Mouse (Mus musculus): ENCODE data around the gene Podxl2.

Podxl2 gene

DNA sequence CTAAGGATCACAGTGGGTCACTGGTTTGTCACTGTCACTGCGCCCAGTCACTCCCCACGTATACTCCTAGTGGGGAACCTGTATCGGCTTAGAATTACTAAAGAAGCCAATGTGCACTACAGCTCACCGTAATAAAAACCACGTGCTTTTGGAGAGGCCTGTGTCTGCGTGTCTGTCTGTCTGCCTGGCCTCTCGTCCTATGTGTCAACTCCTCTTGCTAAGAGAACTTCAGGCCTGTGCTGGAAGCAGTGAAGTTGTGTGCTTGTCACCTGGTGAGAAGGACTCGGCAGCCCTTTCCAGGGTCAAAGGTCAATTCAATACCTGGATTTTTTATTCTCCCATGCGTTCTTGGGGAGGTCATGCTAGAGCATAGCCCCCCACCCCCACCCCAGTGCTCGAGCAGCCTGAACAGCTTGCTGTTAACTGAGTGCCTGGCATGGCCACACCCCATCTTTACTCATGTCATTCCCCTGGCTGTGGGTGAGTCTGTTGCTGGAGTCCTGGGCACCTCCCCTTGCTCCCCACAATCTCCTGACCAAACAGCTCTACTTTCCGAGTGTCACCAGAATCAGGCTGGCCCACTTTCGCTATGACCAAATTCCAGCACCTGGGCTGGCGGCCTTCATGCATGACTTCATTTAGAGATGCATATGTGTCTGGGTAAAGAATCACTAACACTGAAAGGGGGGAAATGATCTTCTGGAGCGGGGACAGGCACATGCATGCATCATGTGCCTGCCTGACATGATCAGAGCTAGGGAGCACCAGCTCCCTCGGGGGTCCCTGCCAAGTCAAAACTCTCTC lies 46.4 kb downstream of the Podxl2 start:
- DNase-seq (ENCODE audit: low spot score in 2 of 2) = no peak

DNA sequence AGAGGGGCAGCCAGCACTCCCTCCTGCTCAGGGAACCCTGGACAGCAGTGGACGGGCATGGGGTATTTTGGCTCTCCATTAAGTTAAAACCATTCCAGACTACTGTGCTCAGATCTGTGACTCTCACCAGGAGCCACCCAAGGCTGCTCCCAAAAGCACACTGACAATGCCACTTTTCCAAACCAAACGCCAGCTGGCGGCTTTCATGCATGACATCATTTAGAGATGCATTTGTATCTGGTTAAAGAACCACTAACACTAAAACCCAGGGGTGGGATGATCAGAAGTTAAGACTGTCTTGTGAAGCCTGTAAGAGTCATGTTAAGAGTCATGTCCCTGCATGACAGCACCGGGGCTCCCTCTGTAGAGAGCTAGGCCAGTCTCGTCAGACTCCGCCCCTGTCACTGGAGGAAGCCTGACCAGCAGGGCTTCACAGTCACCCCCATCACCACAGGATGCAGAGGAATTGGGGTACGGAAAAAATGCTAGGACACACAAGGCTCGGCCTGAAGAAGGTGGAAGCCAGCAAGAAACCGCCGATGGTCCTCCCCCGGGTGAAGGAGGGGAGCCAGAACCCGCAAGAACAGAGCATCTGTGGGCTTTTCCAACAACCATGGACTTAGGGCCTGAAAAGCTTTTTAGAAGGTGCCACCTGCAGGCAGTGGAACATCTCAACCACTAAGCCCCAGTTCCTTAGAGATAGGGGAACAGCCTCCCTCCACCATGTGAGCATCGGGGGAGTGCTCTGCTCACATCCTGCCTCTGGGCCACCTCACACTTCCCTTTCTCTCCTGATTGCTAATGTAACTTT lies 47.2 kb downstream of the Podxl2 start:
- DNase-seq (ENCODE audit: low spot score in 2 of 2) = peak in 1 of 2 experiments; percentile 57

DNA sequence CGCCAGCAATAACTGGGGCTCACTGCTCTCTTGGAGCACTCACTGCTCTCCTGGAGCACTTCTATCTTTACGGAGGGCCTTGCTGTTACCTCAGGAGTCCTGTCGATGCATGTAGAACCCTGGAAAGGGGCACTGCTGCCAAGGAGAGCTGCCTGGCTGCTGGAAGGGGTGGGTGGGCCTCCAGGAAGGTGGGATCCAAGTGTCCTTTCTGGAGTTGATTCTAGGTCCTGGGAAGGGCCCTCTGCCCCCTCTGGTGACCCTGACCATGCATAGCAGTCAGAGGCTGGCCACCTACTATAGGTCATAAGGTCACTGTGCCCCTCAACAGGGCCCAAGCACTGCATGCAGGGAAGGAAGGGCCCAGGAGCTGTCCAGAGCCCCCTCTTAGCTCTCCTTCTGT lies 47.9 kb downstream of the Podxl2 start:
- DNase-seq (ENCODE audit: low spot score in 2 of 2) = no peak

DNA sequence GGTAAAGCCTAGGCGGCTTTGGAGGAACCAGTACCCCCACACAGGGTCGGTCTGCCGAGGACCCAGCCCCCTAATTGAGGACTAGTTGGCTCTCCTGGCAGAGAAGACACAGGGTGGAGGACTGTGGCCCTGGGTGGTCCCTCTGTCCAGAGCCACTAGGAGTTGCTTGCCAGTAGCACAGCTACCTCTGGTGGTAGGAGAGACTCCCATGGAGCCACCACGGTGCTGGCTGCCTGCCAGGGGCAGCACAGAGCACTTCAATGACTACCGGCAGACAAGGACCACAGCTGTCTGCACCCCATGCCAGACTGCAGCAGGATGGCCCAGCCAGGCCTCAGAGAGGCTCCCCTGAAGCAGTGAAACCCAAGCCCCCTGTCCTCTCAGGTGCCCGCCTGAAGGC lies 48.3 kb downstream of the Podxl2 start:
- DNase-seq (ENCODE audit: low spot score in 2 of 2) = peak in 1 of 2 experiments; percentile 60

DNA sequence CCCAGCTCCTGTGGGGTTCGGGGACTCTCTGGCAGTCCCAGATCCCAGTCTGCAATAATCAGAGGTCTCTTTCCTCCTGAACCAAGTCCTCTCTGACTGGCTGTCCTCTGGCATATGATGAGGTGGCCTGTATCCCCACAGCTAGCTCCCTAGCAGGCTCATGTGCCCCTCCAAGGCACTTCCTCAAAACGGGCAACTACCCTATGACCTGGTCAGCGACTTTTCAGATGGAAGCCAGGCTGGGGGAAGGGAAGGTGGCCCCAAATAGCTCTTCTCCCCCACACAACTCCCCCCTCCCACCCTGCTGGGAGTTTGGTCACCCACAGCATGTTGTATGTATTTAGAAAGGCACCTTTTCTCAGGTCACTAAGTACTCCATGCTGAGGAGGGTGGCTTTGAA lies 48.8 kb downstream of the Podxl2 start:
- no peak for DNase-seq (ENCODE audit: low spot score in 2 of 2)

DNA sequence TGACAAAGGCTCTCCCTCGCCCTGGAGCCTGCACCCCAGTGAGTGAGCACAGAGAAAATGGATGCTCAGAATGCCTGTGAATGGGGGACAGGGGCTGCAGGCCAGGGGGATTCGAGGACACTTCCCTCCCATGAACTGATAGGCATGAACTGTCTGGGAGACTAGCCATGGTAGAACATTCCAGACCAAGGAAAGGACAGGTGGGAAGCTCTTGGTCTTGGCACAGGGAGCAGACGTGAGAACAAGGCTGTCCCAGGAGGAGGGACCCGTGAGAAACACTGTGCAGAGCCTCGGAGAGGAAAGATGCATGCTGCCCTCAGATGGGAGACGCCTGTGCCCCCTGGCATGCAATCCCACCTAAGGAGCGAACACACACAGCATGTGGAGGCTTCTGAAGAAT lies 50.7 kb downstream of the Podxl2 start:
- DNase-seq (ENCODE audit: low spot score in 2 of 2) = no peak

DNA sequence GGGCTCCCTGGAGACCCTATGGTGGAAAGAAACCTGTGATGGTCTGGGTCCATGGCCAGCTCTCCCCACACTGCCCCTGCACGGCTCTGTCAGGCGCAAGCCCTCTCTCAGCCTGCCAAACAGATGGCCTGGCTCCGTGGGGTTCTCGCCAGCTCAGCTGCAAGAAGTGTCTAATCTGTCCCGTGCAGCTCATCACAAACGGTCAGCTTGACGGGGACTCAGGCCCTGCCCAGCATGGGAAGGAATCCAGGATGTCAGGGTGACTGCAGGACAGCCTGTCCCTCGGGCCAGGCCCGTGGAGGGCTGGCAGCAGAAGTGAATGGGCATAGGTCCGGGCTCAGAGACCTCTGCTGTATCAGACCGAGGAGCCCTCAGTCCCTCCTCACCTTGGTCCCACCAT lies 52.9 kb downstream of the Podxl2 start:
- no peak for DNase-seq (ENCODE audit: low spot score in 2 of 2)

DNA sequence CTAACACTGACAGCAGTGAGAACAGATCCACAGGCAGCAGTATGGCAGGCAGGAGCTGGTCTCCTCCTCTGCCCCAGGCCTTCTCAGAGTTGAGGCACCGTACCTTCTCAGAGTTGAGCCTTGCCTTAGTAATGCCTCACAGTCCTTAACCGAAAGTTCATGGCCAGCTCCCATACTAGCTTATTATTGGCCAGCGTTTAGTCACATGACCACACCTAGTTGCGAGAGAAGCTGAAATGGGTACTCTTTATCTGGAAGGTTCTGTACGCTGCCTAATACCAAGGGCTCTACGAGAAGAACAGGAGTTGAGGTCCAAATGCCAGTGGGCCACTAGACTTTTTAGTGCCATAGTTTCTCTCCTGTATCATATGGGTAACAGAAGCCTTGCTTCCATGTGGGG lies 53.5 kb downstream of the Podxl2 start:
- DNase-seq (ENCODE audit: low spot score in 2 of 2) = no peak

DNA sequence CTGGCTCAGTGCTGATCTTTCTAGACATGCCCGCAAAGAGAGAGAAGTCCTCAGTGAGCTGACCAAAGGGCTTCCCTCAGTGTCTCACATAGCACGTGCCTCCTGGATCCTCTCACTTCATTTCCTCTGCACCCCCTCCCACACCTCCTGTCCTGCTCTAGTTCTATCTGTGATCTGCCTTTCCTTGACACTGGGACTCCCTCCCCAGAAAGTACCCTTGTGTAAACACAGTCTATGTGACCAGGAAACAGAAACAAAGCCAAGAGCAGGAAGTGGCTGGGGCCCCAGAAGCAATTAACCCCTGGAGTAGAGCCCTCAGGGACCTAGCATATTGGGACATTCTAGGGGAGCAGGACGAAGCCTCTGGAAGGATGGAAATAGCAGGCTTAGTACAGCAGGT lies 54.0 kb downstream of the Podxl2 start:
- DNase-seq (ENCODE audit: low spot score in 2 of 2) = no peak

DNA sequence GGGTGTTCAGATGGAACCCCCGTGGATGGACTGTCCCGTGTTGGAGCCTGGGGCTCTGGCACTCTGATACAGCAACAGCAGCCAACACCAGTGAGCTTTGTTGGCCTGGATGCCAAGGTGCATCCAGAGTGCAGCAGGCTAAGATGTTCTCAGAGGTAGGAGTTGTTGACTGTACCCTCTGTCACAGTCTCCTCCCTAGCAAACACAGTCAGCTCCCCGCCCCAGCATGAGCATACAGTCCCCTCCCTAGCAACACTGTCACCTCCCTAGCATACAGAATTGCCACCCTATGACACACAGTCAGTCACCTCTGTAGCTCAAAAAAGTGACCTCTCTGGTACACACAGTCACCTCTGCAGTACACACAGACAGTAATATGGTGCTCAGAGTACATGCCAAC lies 57.9 kb downstream of the Podxl2 start:
- no peak for DNase-seq (ENCODE audit: low spot score in 2 of 2)

DNA sequence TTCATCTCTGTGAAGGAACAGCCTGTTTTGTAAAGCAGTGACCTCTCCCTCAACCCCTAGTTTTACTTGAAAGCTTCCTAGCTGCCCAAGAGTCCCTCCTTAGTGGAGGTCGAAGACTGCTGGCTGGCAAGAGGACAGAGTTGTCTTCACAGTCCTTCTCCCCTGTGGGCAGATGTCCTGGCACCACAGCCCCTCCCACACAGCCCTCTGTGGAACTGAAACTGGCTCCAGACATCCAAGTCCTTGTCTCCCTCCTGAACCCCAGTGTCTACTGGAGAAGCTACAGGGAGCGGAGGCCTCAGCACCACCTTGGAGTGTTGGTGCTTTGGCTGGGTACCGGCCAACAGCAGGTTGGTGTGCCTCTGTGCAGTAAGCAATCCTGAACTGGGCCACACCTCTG lies 59.4 kb downstream of the Podxl2 start:
- DNase-seq (ENCODE audit: low spot score in 2 of 2) = no peak

DNA sequence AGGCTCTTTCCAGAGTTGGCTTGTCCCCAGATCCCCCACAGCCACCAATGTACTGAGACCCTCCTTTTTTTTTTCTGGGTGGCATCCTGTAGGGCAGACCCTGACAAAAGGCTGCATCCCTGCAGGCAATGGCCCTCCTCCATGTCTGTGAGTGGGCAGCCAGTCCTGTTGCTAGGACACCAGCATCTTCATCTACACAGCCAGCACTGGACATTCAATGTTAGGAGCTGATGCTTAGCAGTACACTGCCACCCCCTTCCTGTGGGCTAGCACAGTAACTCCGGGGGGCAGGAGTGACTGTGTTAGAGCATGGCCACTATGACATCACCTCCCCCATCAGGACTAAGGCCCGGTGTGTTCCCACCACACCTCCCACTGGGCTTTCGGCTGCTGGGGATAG lies 59.8 kb downstream of the Podxl2 start:
- DNase-seq (ENCODE audit: low spot score in 2 of 2) = no peak

DNA sequence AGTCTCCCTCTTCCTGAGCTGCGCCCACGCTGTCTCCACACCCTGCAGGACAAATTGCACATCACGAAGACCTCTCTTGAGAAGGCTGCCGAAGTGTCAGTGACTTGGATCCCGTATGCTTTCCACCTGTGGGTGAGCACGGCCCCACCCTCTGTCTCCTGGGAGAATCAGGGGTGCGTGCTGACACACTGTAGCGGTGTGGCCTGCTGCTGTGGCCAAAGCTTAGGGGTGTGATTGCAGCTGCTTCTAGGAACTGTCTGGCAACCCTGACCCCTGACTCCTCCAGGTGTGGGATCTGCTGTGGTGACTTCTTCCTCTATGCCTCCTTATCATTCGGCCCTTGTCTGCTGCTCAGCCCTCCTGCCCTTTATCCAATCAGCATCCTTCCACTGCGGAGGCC lies 61.0 kb downstream of the Podxl2 start:
- no peak for DNase-seq (ENCODE audit: low spot score in 2 of 2)

DNA sequence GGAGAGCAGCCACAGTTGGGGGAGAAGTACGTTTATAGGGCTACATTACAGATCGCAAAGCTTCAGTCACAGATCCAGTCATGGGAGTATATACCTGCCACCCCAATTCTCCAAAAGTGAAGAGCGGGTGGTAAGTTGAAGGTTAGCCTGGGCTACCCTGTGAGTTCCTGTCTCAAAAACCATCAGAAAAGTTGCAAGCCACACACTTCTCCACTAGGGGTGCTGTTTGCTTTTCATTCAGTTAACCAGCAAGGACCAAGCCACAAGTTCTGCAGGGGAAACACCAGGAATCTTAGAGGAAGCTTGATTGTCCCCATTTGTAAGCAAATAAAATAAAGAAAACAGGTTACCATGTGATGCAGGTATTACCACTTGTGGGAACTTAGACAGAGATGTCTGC lies 62.0 kb downstream of the Podxl2 start:
- DNase-seq (ENCODE audit: low spot score in 2 of 2) = peak in 1 of 2 experiments; percentile 69

DNA sequence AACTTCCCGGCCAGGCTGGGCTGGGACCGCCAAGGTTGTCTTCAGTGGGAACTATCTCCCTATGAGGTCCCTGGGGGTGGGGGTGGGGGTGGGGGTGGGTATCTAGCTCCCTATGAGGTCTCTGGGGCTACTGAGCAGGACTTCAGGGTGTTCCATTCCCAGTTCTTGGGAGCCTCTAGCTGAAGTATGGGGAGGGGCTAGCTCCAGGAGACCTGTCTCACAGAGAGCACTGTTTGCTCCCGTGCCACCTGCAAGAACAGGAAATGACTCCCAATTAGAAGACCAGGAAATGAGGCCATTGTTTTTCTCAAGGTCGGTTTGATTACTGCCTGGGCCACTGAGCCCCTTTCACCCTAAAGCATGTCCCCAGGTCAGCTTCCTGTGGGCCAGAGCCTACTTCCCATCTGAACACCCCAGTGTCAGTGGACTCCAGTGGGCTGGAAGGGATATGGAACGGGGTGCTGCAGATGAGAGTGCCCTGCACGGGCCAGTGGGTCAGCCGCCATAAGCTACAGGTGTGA lies 62.9 kb downstream of the Podxl2 start:
- no peak for DNase-seq (ENCODE audit: low spot score in 2 of 2)

DNA sequence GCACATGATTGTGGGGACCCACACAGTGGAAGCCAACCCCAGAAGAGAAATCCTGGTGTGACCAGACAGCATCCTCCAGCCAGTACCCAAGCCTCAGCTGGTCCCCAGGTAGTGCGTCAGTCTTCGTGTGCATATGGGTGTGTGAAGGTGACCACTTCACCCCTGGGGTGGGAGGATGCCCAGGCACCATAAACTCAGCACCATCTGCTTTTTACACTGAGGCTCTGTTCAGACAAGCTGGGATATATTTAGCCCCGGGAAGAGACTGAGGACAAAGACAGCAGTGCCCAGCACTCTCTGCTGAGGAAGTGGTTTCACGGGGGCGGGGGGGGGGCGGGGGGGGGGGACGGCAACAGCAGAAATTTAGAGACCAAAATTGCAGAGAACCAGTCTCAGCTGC lies 63.4 kb downstream of the Podxl2 start:
- DNase-seq (ENCODE audit: low spot score in 2 of 2) = no peak

DNA sequence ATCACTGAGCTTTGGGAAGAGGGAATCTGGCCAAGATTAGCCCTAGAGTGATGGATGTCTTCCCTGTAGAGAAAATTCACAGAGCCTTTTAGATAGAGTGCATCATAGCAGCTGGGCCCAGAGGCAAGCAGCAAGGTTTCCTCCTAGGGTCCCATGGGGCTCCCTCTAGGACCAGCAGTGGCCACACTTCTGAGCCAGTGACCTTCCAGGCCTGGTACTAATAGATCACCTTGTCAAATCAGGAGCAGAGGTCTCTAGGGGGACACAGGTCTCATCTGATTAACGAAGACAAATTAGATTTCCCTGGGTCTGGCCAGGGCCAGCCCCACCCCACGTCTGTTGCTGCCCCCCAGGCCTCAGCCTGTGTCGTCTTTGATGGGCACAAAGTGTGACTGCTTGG lies 64.6 kb downstream of the Podxl2 start:
- no peak for DNase-seq (ENCODE audit: low spot score in 2 of 2)

DNA sequence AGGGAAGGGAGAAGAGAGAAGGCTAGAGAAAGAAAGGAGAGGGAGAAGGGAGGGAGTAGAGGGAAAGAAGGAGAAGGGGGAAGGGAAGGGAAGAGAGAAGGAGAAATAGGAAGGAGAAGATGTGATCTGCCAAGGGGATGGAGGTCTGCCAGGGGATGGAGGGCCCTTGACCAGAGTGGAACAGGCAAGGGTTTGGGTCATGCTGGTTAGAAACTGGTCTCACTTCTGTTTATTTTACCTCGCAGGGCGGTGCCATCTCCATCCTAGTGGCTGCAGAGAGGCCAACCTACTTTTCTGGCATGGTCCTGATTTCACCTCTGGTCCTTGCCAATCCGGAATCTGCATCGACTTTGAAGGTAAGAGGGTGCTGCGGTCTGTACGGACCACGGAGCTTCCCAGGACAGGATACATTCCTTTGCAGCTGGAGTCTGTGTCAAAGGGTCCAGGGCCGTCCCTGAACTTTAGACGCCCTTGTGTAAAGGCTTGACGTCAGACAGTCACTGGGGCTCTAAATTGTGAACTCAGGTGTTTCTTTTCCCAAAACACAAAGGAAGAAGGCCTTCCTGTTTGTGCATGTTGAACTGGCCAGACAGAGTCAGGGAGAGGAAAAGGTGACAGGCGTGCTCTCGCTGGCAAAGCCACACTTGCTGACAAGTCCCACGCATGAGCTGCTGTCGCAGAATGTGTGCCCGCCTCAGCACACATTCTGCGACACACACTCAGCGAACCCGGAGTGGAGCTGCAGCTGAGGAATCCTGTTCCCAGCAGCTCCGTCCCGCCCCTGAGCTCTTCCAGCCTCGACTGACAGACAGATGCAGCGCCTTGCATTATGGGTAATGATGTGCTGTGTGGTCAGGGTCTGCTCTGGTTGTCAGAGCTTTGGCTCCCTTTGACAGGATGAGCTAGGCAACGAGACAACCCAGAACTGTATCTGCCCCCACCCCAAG lies 65.5 kb downstream of the Podxl2 start:
- no peak for DNase-seq (ENCODE audit: low spot score in 2 of 2)

DNA sequence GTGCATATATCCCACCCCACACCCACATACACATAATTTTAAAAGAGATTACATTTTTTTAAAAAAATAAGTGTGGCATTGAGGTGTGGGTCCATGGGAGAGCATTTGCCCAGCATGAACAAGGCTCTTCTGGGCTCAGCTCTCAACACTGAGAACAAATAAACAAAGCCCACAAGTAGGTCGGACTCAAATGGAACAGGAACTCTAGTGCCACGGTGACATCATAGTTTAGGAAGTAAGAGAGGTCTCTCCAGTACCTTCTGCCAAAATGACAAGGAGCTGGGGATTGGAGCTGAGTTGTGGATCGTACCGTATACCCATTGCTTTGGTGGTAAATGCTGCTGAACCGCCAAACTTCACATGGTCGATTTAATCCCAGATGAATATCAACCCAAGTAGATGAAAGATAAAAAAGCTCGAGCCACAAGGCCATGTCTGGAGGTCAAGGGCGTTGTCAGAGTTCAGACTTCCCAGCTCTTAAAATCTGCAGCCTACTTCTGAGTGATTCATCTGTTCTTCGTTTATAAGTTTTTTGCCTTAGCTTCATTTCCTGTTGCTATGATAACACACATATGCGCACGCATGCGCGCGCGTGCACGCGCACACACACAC lies 69.8 kb downstream of the Podxl2 start:
- no peak for DNase-seq (ENCODE audit: low spot score in 2 of 2)

DNA sequence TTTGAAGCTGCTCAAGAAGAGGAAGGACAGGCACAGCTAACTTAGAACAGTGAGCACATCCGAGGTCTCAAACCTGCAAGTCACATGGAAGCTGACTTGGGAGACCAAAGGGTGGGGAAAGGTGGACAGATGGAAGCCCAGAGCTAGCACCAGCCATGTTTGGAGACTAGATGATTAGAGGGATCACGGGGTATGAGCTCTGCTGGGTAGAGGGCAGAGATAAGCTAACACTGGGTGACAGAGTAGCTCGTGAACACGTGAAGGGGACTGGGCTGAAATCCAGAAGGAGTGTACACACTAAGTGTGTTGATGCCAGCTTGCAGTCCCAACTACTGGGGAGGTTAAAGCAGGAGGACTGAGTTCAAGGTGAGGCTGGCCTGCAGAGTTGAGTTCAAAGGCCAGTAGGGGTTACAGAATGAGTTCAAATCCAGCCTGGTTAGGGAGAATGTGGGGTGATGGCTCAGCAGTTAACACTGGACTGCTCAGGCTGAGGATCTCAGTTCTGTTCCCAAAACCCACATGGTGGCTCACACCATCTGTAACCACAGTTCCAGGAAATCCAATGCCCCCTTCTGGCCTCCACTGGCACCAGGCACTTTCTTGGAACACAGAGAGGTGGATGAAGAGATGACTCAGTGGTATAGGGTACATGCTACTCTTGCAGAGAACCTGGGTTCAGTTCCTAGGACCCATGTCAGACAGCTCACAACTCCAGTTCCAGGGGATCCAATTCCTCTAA lies 70.7 kb downstream of the Podxl2 start:
- no peak for DNase-seq (ENCODE audit: low spot score in 2 of 2)

DNA sequence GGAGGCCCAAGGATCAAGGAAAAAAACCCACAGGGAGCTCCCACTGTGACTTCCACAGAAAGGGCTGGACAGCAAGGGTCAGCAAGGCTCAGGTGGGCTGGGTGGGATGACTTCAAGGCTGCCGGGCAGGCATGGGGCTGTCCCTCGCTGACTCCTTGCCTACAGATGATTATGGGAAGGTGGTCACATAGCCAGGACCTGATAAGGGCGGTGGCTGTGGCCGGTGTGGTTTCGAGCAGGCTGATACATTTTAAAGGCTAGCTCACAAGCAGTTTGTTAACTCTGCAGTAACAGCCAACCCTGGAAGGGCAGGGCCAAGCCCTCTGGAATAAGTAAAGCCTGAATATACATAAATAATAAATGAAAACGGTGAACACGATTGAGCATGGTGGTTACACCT lies 71.8 kb downstream of the Podxl2 start:
- DNase-seq (ENCODE audit: low spot score in 2 of 2) = no peak
